Mouse (Mus musculus) left cerebral cortex, adult 8-10 months (tissue): ENCODE results near the gene Marveld1. TPM values are rescaled to one million over a fixed set of nuclear protein-coding genes. Genes with fewer than 3 reads are reported as not detected.

Experiments
- DNase-seq, 2 experiments: peaks; one replicate each; pipeline ENCODE4 v3.0.0; 2022; ENCODE audit warnings: low spot score in 2 of 2
- total RNA-seq, 4 experiments: library from RNA; stranded (reverse); gene quantifications; 2 replicates each; pipeline ENCODE4 v1.2.4; 2022

Gene Marveld1
- total RNA-seq, result 10 to 100 TPM in 1 of 4 experiments, 1 to 10 TPM in 3; 8.7 to 10.2 (median 9.0) TPM

GRCm38 (mm10) chr19:42147170-42147768 lies at the start of gene Marveld1:
Gene Marveld1 (plus strand): TSS chr19:42147400.
- DNase-seq, result no peak

GRCm38 (mm10) chr19:42099406-42099805 lies 47.8 kb upstream of the Marveld1 start:
- DNase-seq, result no peak

- DNase-seq, result no peak
These were observed 42.5 kb upstream of the Marveld1 start for GRCm38 (mm10) chr19:42104681-42105080.

- no peak for DNase-seq
These were observed 31.3 kb upstream of the Marveld1 start for GRCm38 (mm10) chr19:42115783-42116335.

GRCm38 (mm10) chr19:42118142-42118541 lies 29.1 kb upstream of the Marveld1 start:
- no peak for DNase-seq

GRCm38 (mm10) chr19:42118596-42118995 lies 28.6 kb upstream of the Marveld1 start:
- DNase-seq, result no peak

- DNase-seq, result no peak
These were observed 26.7 kb upstream of the Marveld1 start for GRCm38 (mm10) chr19:42120451-42120850.

GRCm38 (mm10) chr19:42124684-42125083 lies 22.5 kb upstream of the Marveld1 start:
- no peak for DNase-seq

GRCm38 (mm10) chr19:42125501-42126218 lies 21.5 kb upstream of the Marveld1 start:
- no peak for DNase-seq

GRCm38 (mm10) chr19:42126219-42126605 lies 21.0 kb upstream of the Marveld1 start:
- no peak for DNase-seq

GRCm38 (mm10) chr19:42127024-42127423 lies 20.2 kb upstream of the Marveld1 start:
- DNase-seq, result no peak

GRCm38 (mm10) chr19:42128052-42128740 lies 19.0 kb upstream of the Marveld1 start:
- DNase-seq, result no peak

GRCm38 (mm10) chr19:42128787-42129508 lies 18.3 kb upstream of the Marveld1 start, which contains the start of gene Avpi1:
Gene Avpi1 (minus strand): TSS chr19:42129059.
- peak; percentile 87 to 99 for DNase-seq

GRCm38 (mm10) chr19:42129509-42130293 lies 17.5 kb upstream of the Marveld1 start:
- no peak for DNase-seq

- no peak for DNase-seq
These were observed 16.9 kb upstream of the Marveld1 start for GRCm38 (mm10) chr19:42130294-42130606.

- no peak for DNase-seq
These were observed 16.1 kb upstream of the Marveld1 start for GRCm38 (mm10) chr19:42131101-42131500.

GRCm38 (mm10) chr19:42135070-42135469 lies 12.1 kb upstream of the Marveld1 start:
- DNase-seq, result no peak

GRCm38 (mm10) chr19:42136126-42136525 lies 11.1 kb upstream of the Marveld1 start:
- no peak for DNase-seq

- no peak for DNase-seq
These were observed 10.0 kb upstream of the Marveld1 start for GRCm38 (mm10) chr19:42137167-42137672.

- DNase-seq, result no peak
These were observed 8.5 kb upstream of the Marveld1 start for GRCm38 (mm10) chr19:42138517-42139285.
